Mouse (Mus musculus) liver, embryonic 12.5 days (tissue): Measurements from ENCODE around the gene Hacd4. TPM values are rescaled to one million over a fixed set of nuclear protein-coding genes. Genes with fewer than 3 reads are reported as not detected.

Experiments
- ATAC-seq: fragments of 200-750 bp; cut with Nextera tagmentation; 2 replicates; pipeline ENCODE4 v1.8.0; 2017; ENCODE audit warnings: moderate number of reproducible peaks, mild to moderate bottlenecking, moderate library complexity
- H3K27ac ChIP-seq: fragments of 300-500 bp; sonication (generic); 2 replicates; pipeline ENCODE4 v1.5.1; 2016; ENCODE audit warnings: mild to moderate bottlenecking
- H3K27me3 ChIP-seq: fragments of 300-500 bp; sonication (generic); replicated peaks from 2 replicates; pipeline ENCODE4 v1.6.1; 2016; ENCODE audit warnings: mild to moderate bottlenecking, moderate library complexity
- H3K36me3 ChIP-seq: fragments of 300-500 bp; sonication (generic); 2 replicates; pipeline ENCODE4 v1.6.1; 2016; ENCODE audit warnings: mild to moderate bottlenecking, moderate library complexity
- H3K4me1 ChIP-seq: fragments of 300-500 bp; sonication (generic); 2 replicates; pipeline ENCODE4 v1.6.1; 2016
- H3K4me2 ChIP-seq: fragments of 300-500 bp; sonication (generic); 2 replicates; pipeline ENCODE4 v1.6.1; 2016; ENCODE audit warnings: mild to moderate bottlenecking, moderate library complexity
- H3K4me3 ChIP-seq: fragments of 300-500 bp; sonication (generic); 2 replicates; pipeline ENCODE4 v1.5.1; 2016; ENCODE audit warnings: mild to moderate bottlenecking, moderate library complexity
- H3K9ac ChIP-seq: fragments of 300-500 bp; sonication (generic); 2 replicates; pipeline ENCODE4 v1.6.1; 2016; ENCODE audit warnings: mild to moderate bottlenecking, moderate library complexity
- H3K9me3 ChIP-seq: fragments of 300-500 bp; sonication (generic); replicated peaks from 2 replicates; pipeline ENCODE4 v1.6.1; 2016; ENCODE audit warnings: mild to moderate bottlenecking, moderate library complexity
- WGBS: fragments of 180-500 bp; shearing (Covaris S2); methylation state at CpG from one replicate; pipeline ENCODE4 v1.1.7; 2016; ENCODE audit not compliant: insufficient replicate concordance; 5-methylcytosine and 5-hydroxymethylcytosine counted together
- polyA plus RNA-seq: library from polyadenylated mRNA; unstranded; fragments of >200 nt; fragmentation: Nextera tagmentation; extraction: Ambion mirVana; gene quantifications from 2 replicates; pipeline ENCODE4 v1.2.1, GENCODE M21; 2016

The Hacd4 gene
- polyA plus RNA-seq: 4.8 and 5.5 TPM in 2 replicates

DNA sequence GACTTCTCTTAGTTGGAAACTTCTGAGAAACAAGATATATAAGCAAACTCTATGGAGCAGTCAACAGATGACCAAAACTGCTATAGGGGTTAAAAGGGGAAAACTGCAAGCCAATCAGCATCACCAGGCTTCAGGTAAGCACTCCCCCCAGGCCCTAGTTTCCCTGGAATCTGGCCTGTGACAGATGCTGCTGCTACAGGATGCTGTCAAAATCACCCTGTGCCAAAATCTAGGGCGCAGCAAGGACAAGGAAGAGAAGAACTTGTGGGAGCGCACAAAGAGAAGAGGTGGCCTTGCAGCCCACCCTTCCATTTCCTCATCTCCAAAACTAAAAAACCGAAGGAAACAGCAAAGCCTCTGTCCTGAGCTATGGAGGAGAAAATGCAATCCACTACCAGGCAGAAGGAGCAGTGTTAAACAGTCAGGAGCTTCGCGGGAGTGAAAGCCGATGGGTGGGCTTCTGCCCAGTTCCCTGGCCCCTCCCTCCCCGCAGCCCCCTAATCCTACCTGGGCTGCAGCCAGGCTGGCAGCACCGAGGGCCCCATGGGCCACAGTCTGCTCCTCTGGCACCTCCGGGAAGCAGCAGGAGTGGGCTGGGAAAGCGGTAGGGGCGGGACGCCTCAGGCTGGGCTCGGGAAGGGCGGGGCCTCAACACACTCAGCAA, at the start of gene Hacd4:
TSS of gene Hacd4 (minus strand) at position 603 of the 664 bp plus-strand sequence.
- H3K27ac ChIP-seq: peak within 1 kb of the TSS; percentile 37; the same call in 1 of the 2 replicates
- peak; percentile 74 for ATAC-seq
- H3K36me3 ChIP-seq: no peaks in the 10 kb centered on the region
- H3K4me3 ChIP-seq: peak within 1 kb of the TSS; percentile 52
- 0 out of 2 replicates have a peak within 1 kb of the TSS, but pooled peaks have one; percentile 57 for H3K9ac ChIP-seq
- 4% methylated on average over 14 of the region's 14 CpGs for WGBS
- H3K9me3 ChIP-seq: no peaks in the 10 kb centered on the region
- no peaks in the 10 kb centered on the region for H3K27me3 ChIP-seq
- peak within 1 kb of the TSS; percentile 77 for H3K4me2 ChIP-seq
- H3K4me1 ChIP-seq: peaks cover 30% of the 10 kb centered on the region

DNA sequence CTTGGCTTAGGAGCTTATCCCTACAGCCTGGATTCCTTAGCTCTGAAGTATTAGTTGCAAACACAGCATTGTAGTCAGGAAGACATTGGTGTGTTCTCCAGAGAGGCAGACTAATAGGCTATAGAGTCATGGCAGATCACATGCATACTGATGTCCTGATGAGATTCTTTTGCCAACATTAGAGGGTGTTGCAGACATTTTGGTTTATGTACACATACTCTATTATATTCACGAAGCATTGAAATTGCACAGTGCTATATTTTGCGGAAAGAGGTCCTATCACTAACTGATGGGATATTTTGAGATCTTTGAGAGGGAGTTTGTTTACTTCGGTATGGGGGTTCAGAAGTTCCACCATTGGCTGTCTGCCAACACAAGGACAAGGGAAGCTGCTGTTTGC, 49.4 kb upstream of the Hacd4 start:
- H3K4me2 ChIP-seq: no peak overlapping the region
- H3K4me3 ChIP-seq: no peak overlapping the region
- ATAC-seq: no peak
- no peaks in the 10 kb centered on the region for H3K36me3 ChIP-seq
- H3K4me1 ChIP-seq: no peaks in the 10 kb centered on the region
- H3K27me3 ChIP-seq: no peaks in the 10 kb centered on the region
- 75% methylated on average over 3 of the region's 3 CpGs for WGBS
- H3K9me3 ChIP-seq: no peaks in the 10 kb centered on the region
- no peak overlapping the region for H3K9ac ChIP-seq
- H3K27ac ChIP-seq: no peak overlapping the region

DNA sequence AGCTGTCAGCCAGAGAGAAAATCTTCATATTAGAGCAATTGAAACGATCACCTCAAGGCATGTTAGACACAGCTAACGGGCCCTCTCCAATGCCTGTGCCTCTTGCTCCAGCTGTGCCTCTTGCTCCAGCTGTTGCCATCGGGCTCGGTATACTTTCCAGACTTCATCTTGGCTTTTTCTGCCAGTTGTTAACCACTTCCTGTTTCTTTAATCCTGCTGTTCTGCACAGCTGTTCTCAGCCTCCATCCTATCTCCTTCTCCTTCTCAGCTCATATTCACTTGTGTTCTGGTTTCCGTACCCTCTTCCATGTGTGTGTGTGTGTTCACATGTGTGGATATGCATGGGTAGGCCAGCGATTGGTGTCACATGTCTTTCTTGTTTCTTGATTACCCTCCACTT, 41.4 kb upstream of the Hacd4 start:
- Histone ChIP-seq H3K4me2 (no peak overlapping the region), H3K4me3 (no peak overlapping the region), H3K9ac (no peak overlapping the region), H3K4me1 (no peaks in the 10 kb centered on the region), H3K9me3 (no peaks in the 10 kb centered on the region), H3K27ac (no peak overlapping the region), H3K27me3 (no peaks in the 10 kb centered on the region), H3K36me3 (no peaks in the 10 kb centered on the region)
- WGBS: 47% methylated on average over 6 of the region's 6 CpGs
- no peak for ATAC-seq

DNA sequence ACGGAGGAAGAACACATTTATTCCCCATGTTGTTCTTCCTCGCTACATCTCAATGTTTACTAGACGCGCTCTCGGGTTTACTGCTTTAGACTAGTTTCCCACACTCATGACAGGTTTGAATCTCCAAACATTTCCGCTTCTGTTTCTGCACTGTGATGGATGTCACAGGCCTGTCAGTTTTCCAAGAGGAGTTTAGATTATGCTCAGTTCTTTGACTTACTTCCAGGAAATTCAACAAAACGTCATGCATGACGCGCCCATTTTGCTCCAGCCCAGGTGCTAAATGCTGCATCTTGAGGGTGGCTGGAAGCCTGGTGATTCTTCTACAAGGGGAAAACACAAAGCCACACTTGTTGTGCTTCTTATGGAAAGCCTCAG, 40.1 kb upstream of the Hacd4 start:
- Histone ChIP-seq H3K4me2 (no peak overlapping the region), H3K4me3 (no peak overlapping the region), H3K9me3 (no peaks in the 10 kb centered on the region), H3K4me1 (no peaks in the 10 kb centered on the region), H3K27me3 (no peaks in the 10 kb centered on the region), H3K27ac (no peak overlapping the region), H3K9ac (no peak overlapping the region), H3K36me3 (no peaks in the 10 kb centered on the region)
- 81% methylated on average over 9 of the region's 9 CpGs for WGBS
- ATAC-seq: no peak

DNA sequence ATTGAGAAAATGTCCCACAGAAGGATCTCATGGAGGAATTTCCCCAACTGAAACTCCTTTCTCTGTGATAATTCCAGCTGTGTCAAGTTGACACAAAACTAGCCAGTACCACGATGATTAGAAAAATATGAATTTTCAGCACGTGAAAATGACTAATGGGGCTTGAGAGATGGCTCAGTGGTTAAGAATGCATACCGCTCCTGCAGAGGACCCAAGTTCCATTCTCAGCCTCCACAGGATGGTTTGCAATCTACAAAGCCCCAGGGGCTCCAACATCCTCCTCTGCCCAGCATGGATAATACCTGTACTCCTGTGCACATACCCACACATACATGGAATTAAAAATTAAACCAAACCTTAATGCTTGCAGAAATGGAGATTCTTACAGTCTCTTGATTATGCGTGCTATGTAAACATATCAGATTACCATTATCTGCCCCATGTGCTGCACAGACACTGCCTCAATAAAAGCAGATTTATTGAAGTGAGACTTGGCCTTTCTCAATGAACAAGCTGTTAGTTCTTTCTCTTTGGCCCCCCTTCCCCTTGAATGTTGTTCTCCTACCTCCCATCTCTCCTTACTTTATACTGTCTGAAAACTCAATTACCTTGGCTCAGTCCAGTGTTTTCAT, 39.6 kb upstream of the Hacd4 start:
- Histone ChIP-seq H3K27ac (no peak overlapping the region), H3K4me1 (no peaks in the 10 kb centered on the region), H3K27me3 (no peaks in the 10 kb centered on the region), H3K4me3 (no peak overlapping the region), H3K4me2 (no peak overlapping the region), H3K36me3 (no peaks in the 10 kb centered on the region), H3K9me3 (no peaks in the 10 kb centered on the region), H3K9ac (no peak overlapping the region)
- no peak for ATAC-seq
- WGBS: 73% methylated on average over 4 of the region's 4 CpGs

DNA sequence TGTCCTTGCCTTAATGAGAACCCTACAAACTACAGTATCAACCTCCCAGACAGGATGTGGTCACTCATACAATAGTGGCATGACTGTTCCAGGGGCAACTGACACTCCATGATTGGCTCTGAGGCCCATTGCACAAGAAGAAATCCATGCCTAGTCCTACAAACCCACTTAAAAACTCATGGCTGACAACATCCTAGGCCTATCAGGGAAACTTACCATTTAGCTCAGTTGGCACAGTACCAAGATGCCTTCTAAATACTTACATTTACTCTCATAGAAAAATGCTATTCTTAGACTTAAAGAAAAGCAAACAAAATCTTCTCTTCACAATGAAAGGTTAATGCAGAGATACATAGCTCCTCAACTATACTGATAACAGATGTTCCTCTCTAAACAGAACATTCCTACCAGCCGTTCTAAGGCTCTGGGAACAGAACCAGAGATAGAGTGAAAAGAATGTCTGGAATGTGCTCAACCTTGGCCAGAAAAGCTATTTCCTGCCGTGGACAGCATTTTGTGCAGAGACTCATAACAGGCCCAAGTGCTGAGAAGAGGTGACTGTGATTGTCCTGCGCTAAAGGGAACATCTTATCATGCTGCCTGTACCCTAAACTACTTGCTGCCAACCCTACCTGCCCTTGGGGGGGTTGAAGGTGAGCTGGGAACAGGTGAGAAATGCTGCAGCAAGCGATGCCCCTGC, 37.9 kb upstream of the Hacd4 start:
- Histone ChIP-seq H3K4me2 (no peak overlapping the region), H3K4me3 (no peak overlapping the region), H3K9me3 (no peaks in the 10 kb centered on the region), H3K27ac (no peak overlapping the region), H3K27me3 (no peaks in the 10 kb centered on the region), H3K4me1 (no peaks in the 10 kb centered on the region), H3K36me3 (no peaks in the 10 kb centered on the region), H3K9ac (no peak overlapping the region)
- no peak for ATAC-seq
- 48% methylated on average over 4 of the region's 4 CpGs for WGBS

DNA sequence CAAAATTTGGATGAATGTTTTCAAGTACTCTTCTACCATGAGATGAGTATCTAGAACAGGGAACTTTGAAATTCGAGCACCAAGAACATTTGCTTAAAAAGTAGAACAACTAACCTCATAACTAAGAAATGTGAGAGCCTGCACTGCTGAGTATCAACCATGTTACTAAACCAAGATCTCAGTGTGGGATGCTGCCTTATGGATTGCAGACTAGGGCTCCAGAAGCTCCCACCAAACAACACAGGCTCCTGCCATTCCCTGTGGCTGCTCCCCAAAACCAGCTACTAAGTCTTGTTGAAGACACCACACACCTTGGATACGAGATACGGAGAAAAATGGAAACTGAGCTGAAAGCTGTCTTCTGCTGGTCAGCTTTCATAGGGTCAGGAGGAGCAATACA, 37.4 kb upstream of the Hacd4 start:
- H3K9me3 ChIP-seq: no peaks in the 10 kb centered on the region
- H3K4me1 ChIP-seq: no peaks in the 10 kb centered on the region
- no peak overlapping the region for H3K9ac ChIP-seq
- H3K27ac ChIP-seq: no peak overlapping the region
- 70% methylated on average over 3 of the region's 3 CpGs for WGBS
- H3K4me3 ChIP-seq: no peak overlapping the region
- no peaks in the 10 kb centered on the region for H3K27me3 ChIP-seq
- no peak overlapping the region for H3K4me2 ChIP-seq
- H3K36me3 ChIP-seq: no peaks in the 10 kb centered on the region
- no peak for ATAC-seq

DNA sequence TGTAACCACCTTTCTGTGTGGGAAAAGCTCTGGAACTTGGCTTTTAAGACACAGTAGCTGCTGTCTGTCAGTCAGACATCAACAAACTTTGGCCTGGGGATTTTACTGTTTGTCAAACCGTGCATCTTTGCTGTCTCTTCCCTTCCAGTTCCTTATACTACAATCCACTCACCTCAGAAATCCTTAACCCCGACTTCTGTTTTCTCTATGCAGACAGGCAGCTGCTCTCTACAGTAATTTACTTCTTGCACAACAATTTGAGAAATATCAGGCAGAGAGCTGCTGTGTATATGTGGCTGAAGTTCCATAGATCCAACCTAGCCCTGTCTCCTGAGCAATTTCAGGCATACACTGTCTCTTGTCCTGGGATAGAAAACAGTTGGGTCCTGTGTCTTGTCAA, 32.8 kb upstream of the Hacd4 start:
- no peak for ATAC-seq
- no peaks in the 10 kb centered on the region for H3K27me3 ChIP-seq
- no peak overlapping the region for H3K9ac ChIP-seq
- no peaks in the 10 kb centered on the region for H3K36me3 ChIP-seq
- H3K4me2 ChIP-seq: no peak overlapping the region
- WGBS: 36% methylated on average over 2 of the region's 2 CpGs
- H3K27ac ChIP-seq: no peak overlapping the region
- H3K9me3 ChIP-seq: no peaks in the 10 kb centered on the region
- no peaks in the 10 kb centered on the region for H3K4me1 ChIP-seq
- H3K4me3 ChIP-seq: no peak overlapping the region

DNA sequence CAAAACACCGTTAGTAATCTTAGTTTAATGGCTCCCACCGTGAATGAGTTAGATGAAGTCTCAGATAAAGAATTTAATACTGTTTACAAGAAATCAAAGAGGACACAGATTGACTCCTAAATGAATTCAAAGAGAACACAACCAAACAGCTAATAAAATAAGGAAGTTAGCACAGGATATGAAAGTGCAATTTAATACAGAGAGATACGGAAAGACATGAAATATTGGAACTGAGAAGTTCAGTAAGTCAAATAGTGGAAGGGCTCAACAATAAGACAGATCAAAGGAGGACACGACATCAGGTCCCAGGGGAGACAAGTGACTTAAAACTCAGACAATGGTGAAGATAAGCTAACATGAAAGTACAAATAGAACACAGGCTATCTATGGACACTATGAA, 25.8 kb upstream of the Hacd4 start:
- H3K4me3 ChIP-seq: no peak overlapping the region
- H3K36me3 ChIP-seq: no peaks in the 10 kb centered on the region
- no peak overlapping the region for H3K4me2 ChIP-seq
- H3K27ac ChIP-seq: no peak overlapping the region
- 67% methylated on average over 4 of the region's 4 CpGs for WGBS
- H3K4me1 ChIP-seq: no peaks in the 10 kb centered on the region
- no peaks in the 10 kb centered on the region for H3K9me3 ChIP-seq
- ATAC-seq: no peak
- no peaks in the 10 kb centered on the region for H3K27me3 ChIP-seq
- H3K9ac ChIP-seq: no peak overlapping the region

DNA sequence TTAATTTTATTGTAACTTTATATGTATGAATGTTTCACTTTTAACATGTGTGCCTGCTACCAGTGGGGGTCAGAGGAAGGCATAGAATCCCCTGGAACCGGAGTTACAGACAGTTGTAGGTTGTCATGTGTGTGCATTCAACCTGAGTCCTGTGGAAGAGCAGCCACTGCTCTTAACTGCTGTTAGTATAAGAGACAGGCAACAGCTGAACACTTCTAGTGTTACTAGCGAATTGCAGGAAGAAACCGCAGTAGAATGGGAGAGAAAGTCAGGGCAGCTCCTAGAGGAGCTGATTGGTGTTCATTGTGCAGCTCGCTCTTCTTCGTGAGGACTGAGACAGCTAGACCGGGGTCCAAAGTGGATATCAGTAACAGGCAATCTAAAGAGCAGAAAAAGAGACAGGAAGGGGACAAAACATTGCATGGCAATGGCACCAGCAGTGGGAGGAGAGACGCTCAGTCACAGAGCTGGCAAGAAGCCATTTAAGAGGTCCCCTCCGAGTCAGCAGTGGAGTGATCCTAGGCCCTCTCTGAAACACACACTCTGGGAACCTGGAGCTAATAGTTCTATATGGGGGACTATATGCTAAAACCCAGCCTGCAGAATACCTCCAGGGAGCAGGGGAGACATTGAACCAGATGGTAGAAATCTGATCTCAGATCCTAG, 24.4 kb upstream of the Hacd4 start:
- Histone ChIP-seq H3K27ac (no peak overlapping the region), H3K9ac (no peak overlapping the region), H3K36me3 (no peaks in the 10 kb centered on the region), H3K4me3 (no peak overlapping the region), H3K4me1 (no peaks in the 10 kb centered on the region), H3K27me3 (no peaks in the 10 kb centered on the region), H3K9me3 (no peaks in the 10 kb centered on the region), H3K4me2 (no peak overlapping the region)
- 65% methylated on average over 8 of the region's 8 CpGs for WGBS
- ATAC-seq: no peak

DNA sequence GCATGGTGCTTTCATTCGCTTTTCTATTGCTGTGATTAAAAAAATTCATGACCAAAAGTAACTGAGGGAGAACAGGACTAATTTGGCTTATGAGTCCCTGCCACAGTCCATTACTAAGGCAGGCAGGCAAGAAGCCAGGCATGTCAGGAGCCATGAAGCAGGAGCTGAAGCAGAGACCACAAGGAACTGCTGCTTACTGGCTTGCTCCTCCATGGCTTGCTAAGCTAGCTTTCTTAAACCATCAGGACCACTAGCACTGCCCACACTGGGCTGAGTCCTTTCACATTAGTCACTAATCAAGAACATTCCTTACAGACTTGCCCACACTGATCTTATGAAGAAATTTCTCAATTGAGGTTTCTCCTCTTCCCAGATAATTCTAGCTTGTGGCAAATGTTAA, 23.8 kb upstream of the Hacd4 start:
- no peaks in the 10 kb centered on the region for H3K27me3 ChIP-seq
- no peak overlapping the region for H3K9ac ChIP-seq
- WGBS: 73% methylated on average over 1 of the region's 1 CpGs
- no peak overlapping the region for H3K27ac ChIP-seq
- no peak for ATAC-seq
- no peak overlapping the region for H3K4me2 ChIP-seq
- no peaks in the 10 kb centered on the region for H3K4me1 ChIP-seq
- no peaks in the 10 kb centered on the region for H3K36me3 ChIP-seq
- no peaks in the 10 kb centered on the region for H3K9me3 ChIP-seq
- no peak overlapping the region for H3K4me3 ChIP-seq

DNA sequence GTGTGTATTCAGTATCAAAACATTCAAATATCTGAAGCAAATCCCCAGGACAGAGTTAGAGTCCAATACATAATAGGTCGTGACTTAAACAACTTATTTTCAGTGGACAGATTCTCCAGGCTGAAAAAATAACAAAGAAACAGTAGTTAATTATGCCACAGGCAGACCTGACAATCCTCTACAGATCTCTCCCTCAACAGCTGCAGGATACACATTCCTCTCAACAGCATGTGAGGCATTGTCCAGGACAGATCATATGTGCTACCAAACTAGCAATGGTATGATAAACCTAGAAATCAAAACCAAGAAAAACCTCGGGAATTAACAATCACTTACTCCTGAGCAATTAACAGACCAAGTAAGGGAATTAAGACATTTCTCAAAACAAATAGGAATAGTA, 22.6 kb upstream of the Hacd4 start:
- H3K4me3 ChIP-seq: no peak overlapping the region
- no peaks in the 10 kb centered on the region for H3K9me3 ChIP-seq
- H3K27me3 ChIP-seq: no peaks in the 10 kb centered on the region
- no peaks in the 10 kb centered on the region for H3K4me1 ChIP-seq
- no peak overlapping the region for H3K9ac ChIP-seq
- H3K4me2 ChIP-seq: no peak overlapping the region
- no peaks in the 10 kb centered on the region for H3K36me3 ChIP-seq
- WGBS: 57% methylated on average over 2 of the region's 2 CpGs
- no peak for ATAC-seq
- H3K27ac ChIP-seq: no peak overlapping the region
